Mouse (Mus musculus) C2C12 (cell line): ENCODE results near the gene Trp53i13. TPM values are rescaled to one million over a fixed set of nuclear protein-coding genes. Genes with fewer than 3 reads are reported as not detected.

ENCODE experiments used
- H3K27me3 ChIP-seq: one replicate; pipeline ENCODE4 v1.6.1; 2011; ENCODE audit not compliant: control insufficient read depth, insufficient read depth, insufficient read length
- H3K36me3 ChIP-seq: one replicate; pipeline ENCODE4 v1.6.1; 2011; ENCODE audit not compliant: control insufficient read depth, insufficient read depth
- H3K4me3 ChIP-seq: one replicate; pipeline ENCODE4 v1.5.1; 2011; ENCODE audit warnings: mild to moderate bottlenecking, control low read depth; ENCODE audit not compliant: poor library complexity, insufficient read depth, severe bottlenecking
- H3K79me2 ChIP-seq: one replicate; pipeline ENCODE4 v1.6.1; 2011; ENCODE audit not compliant: control insufficient read depth, insufficient read depth
- H3K79me3 ChIP-seq: one replicate; pipeline ENCODE4 v1.6.1; 2011; ENCODE audit warnings: low read depth, control low read depth
- H3ac ChIP-seq: one replicate; pipeline ENCODE3; 2011; ENCODE audit warnings: low read depth; ENCODE audit not compliant: control insufficient read depth, insufficient read length
- CEBPB ChIP-seq: IDR thresholded peaks from one replicate; pipeline ENCODE4 v1.6.1; 2011; ENCODE audit warnings: low read depth, mild to moderate bottlenecking, control low read depth, moderate library complexity
- CTCF ChIP-seq: IDR thresholded peaks from one replicate; pipeline ENCODE4 v1.5.1; 2011; ENCODE audit not compliant: control insufficient read depth, insufficient read depth, insufficient read length
- FOSL1 ChIP-seq: IDR thresholded peaks from one replicate; pipeline ENCODE4 v1.8.0; 2011; ENCODE audit warnings: mild to moderate bottlenecking, low read length; ENCODE audit not compliant: poor library complexity, insufficient read depth, severe bottlenecking
- MAX ChIP-seq: IDR thresholded peaks from one replicate; pipeline ENCODE4 v1.6.1; 2011; ENCODE audit warnings: mild to moderate bottlenecking, control low read depth
- MYOD1 ChIP-seq: IDR thresholded peaks from one replicate; pipeline ENCODE4 v1.6.1; 2011; ENCODE audit warnings: low read depth; ENCODE audit not compliant: control insufficient read depth, insufficient read length
- MYOG ChIP-seq: IDR thresholded peaks from one replicate; pipeline ENCODE4 v1.6.1; 2011; ENCODE audit not compliant: control insufficient read depth, insufficient read length; ENCODE audit errors: extremely low read depth
- USF1 ChIP-seq: IDR thresholded peaks from one replicate; pipeline ENCODE4 v1.6.1; 2011; ENCODE audit warnings: low read depth, mild to moderate bottlenecking, control low read depth, moderate library complexity
- polyA plus RNA-seq: library from polyadenylated mRNA; unstranded; fragments of >200 nt; fragmentation: generic; extraction: Trizol; gene quantifications from one replicate; pipeline ENCODE4 v1.2.1, GENCODE M21; 2012; ENCODE audit warnings: missing spikeins

The Trp53i13 gene
- polyA plus RNA-seq, 1 experiment: 18.2 TPM

- Histone ChIP-seq H3K4me3 (no peak overlapping the region), H3ac (peak overlapping the region; percentile 37), H3K27me3 (no peaks in the 10 kb centered on the region), H3K79me2 (peaks cover 8% of the 10 kb centered on the region), H3K79me3 (peaks cover 4% of the 10 kb centered on the region), H3K36me3 (peaks cover 4% of the 10 kb centered on the region)
- TF ChIP-seq CEBPB (peak; percentile 0), CTCF (no peak), MYOD1 (peak; percentile 34), FOSL1 (peak; percentile 88)
Measured at GRCm38 (mm10) chr11:77464684-77465083, 51.1 kb downstream of the Trp53i13 start.

- H3K4me3 ChIP-seq: no peak overlapping the region
Measured at GRCm38 (mm10) chr11:77463786-77464185, 52.0 kb downstream of the Trp53i13 start.

DNA sequence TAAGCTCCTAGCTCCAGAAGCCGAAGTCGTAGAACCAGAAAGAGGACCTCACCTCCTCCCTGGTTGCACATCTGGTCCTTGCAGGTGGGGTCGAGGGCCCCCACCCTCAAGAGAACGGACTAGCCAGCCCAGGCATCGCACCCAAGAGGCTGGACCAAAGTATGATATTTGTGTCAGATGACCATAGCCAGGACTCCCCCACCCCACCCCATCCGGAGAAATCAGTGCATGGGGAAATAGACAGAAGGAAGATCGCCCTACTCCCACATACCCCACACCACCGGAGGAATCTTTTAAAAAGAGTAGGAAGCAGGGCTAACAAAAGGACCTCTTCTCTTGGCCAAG lies 52.7 kb downstream of the Trp53i13 start:
- Histone ChIP-seq H3K79me3 (peaks cover 4% of the 10 kb centered on the region), H3ac (peak overlapping the region; percentile 12), H3K27me3 (no peaks in the 10 kb centered on the region), H3K36me3 (no peaks in the 10 kb centered on the region), H3K79me2 (peaks cover 8% of the 10 kb centered on the region), H3K4me3 (peak overlapping the region; percentile 47)
- TF ChIP-seq CEBPB: no peak
- no peak for TF ChIP-seq MYOD1
- no peak for TF ChIP-seq USF1
- TF ChIP-seq CTCF: no peak
- no peak for TF ChIP-seq FOSL1
- TF ChIP-seq MYOG: no peak
- no peak for TF ChIP-seq MAX

More at GRCm38 (mm10) chr11:77463786-77464185, 52.0 kb downstream of the Trp53i13 start:
- no peak overlapping the region for H3ac ChIP-seq
- H3K27me3 ChIP-seq: no peaks in the 10 kb centered on the region
- peaks cover 8% of the 10 kb centered on the region for H3K79me2 ChIP-seq
- TF ChIP-seq MYOG (no peak), MAX (no peak), USF1 (no peak)
- H3K36me3 ChIP-seq: no peaks in the 10 kb centered on the region
- H3K79me3 ChIP-seq: peaks cover 4% of the 10 kb centered on the region

- Histone ChIP-seq H3K36me3 (no peaks in the 10 kb centered on the region), H3K79me2 (peaks cover 8% of the 10 kb centered on the region), H3K27me3 (no peaks in the 10 kb centered on the region), H3ac (peak within 1 kb of the TSS; percentile 76), H3K4me3 (peak within 1 kb of the TSS; percentile 47), H3K79me3 (peaks cover 4% of the 10 kb centered on the region)
- TF ChIP-seq MYOD1: peak; percentile 93
- no peak for TF ChIP-seq USF1
Measured at GRCm38 (mm10) chr11:77462283-77463100, 53.3 kb downstream of the Trp53i13 start, which contains the start of gene Coro6. Gene Coro6, plus strand, starts transcription at chr11:77462411.

DNA sequence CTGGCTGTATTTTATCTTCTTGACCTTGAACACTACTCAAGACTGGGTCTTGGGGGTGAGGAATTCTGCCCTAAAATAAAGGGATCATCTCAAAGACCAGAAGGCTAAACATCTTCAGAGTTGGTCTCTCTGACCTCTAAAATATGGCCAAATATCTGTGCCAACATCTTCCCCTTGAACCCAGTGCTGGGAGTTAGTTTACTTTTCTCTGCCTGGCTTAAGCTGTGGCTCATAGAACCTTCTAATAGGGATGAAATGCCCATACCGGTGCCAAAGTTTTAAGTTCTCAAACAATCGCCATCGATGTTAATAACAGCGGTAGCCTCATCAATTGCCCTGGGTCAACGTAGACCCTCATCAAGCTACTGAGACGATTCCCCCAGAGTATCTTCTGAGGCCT lies 53.9 kb downstream of the Trp53i13 start:
- TF ChIP-seq USF1: no peak
- TF ChIP-seq MYOG: no peak
- H3K79me3 ChIP-seq: peaks cover 4% of the 10 kb centered on the region
- peaks cover 8% of the 10 kb centered on the region for H3K79me2 ChIP-seq
- H3ac ChIP-seq: peak overlapping the region; percentile 47
- H3K4me3 ChIP-seq: peak overlapping the region; percentile 47
- no peaks in the 10 kb centered on the region for H3K27me3 ChIP-seq
- no peaks in the 10 kb centered on the region for H3K36me3 ChIP-seq

Other genes starting within 250 kb of the Trp53i13 start
- gene Coro6, start 53.6 kb downstream of the Trp53i13 start, polyA plus RNA-seq: 12.8 TPM
- 64.3 TPM for gene Ankrd13b, start 26.3 kb downstream of the Trp53i13 start, polyA plus RNA-seq
- 56.7 TPM for gene Git1, start 22.4 kb downstream of the Trp53i13 start, polyA plus RNA-seq
- 1.5 TPM for gene Abhd15, start 859 bp downstream of the Trp53i13 start, polyA plus RNA-seq
- gene Gm10392, start 3.2 kb upstream of the Trp53i13 start, polyA plus RNA-seq: not detected
- gene Taok1, start 91.8 kb upstream of the Trp53i13 start, polyA plus RNA-seq: 5.1 TPM
- gene Nufip2, start 170.2 kb upstream of the Trp53i13 start, polyA plus RNA-seq: 12.0 TPM
- 0.07 TPM for gene Cryba1, start 209.3 kb upstream of the Trp53i13 start, polyA plus RNA-seq
- gene Myo18a, start 247.3 kb upstream of the Trp53i13 start, polyA plus RNA-seq: 57.0 TPM